Mouse (Mus musculus) intestine, embryonic 14.5 days (tissue): ENCODE measurements around the gene Mrpl18. TPM values are rescaled to one million over a fixed set of nuclear protein-coding genes. Genes with fewer than 3 reads are reported as not detected.
"Not testable (repeated sequence)": the region's sequence is repeated elsewhere in the genome, so short reads cannot be mapped to it uniquely, and the experiment has no call there.

ENCODE experiments used
- ATAC-seq: fragments of 200-750 bp; cut with Nextera tagmentation; replicated peaks from 2 replicates; pipeline ENCODE4 v1.8.0; 2017; ENCODE audit warnings: low read depth, moderate number of reproducible peaks, moderate TSS enrichment, moderate library complexity; ENCODE audit not compliant: low FRiP score, low TSS enrichment
- DNase-seq: peaks from one replicate; pipeline ENCODE4 v3.0.0-alpha.2; 2018; ENCODE audit warnings: low spot score
- H3K27ac ChIP-seq: fragments of 300-500 bp; sonication (generic); 2 replicates; pipeline ENCODE4 v1.5.1; 2014; ENCODE audit warnings: low read depth, mild to moderate bottlenecking, control low read depth
- H3K27me3 ChIP-seq: fragments of 300-500 bp; sonication (generic); replicated peaks from 2 replicates; pipeline ENCODE4 v1.6.1; 2014; ENCODE audit warnings: low read length, control low read depth; ENCODE audit not compliant: control insufficient read depth, insufficient read depth
- H3K36me3 ChIP-seq: fragments of 300-500 bp; sonication (generic); 2 replicates; pipeline ENCODE4 v1.6.1; 2014; ENCODE audit warnings: low read length, control low read depth; ENCODE audit not compliant: control insufficient read depth, insufficient read depth
- H3K4me1 ChIP-seq: fragments of 300-500 bp; sonication (generic); replicated peaks from 2 replicates; pipeline ENCODE4 v1.6.1; 2014; ENCODE audit warnings: low read length, control low read depth, mixed read lengths; ENCODE audit not compliant: control insufficient read depth, insufficient read depth
- H3K4me2 ChIP-seq: fragments of 300-500 bp; sonication (generic); 2 replicates; pipeline ENCODE4 v1.6.1; 2014; ENCODE audit warnings: low read length
- H3K4me3 ChIP-seq: fragments of 300-500 bp; sonication (generic); 2 replicates; pipeline ENCODE4 v1.5.1; 2014; ENCODE audit warnings: low read depth, low read length, control low read depth, mixed read lengths
- H3K9ac ChIP-seq: fragments of 300-500 bp; sonication (generic); 2 replicates; pipeline ENCODE4 v1.6.1; 2014; ENCODE audit warnings: mild to moderate bottlenecking, low read length
- H3K9me3 ChIP-seq: fragments of 300-500 bp; sonication (generic); 2 replicates; pipeline ENCODE4 v1.6.1; 2016; ENCODE audit warnings: low read length, control low read depth; ENCODE audit not compliant: control insufficient read depth
- whole genome bisulfite sequencing: fragments of 180-500 bp; shearing (Covaris S2); extraction: QIAGEN DNeasy Blood & Tissue Kit; methylation state at CpG from one replicate; pipeline ENCODE4 v1.1.7; 2014; 5-methylcytosine and 5-hydroxymethylcytosine counted together
- polyA plus RNA-seq: library from polyadenylated mRNA; unstranded; fragments of >200 nt; fragmentation: Nextera tagmentation; extraction: Ambion mirVana; gene quantifications from 2 replicates; pipeline ENCODE4 v1.2.1, GENCODE M21; 2014

Mrpl18 gene
- polyA plus RNA-seq, result 168 TPM in 2 replicates

- Histone ChIP-seq H3K4me3 (peak within 1 kb of the TSS; percentile 76), H3K27ac (peak within 1 kb of the TSS; percentile 79), H3K36me3 (peaks cover 59% of the 10 kb centered on the region), H3K4me2 (peak within 1 kb of the TSS; percentile 88), H3K9me3 (no peaks in the 10 kb centered on the region), H3K27me3 (no peaks in the 10 kb centered on the region), H3K4me1 (peaks cover 10% of the 10 kb centered on the region; the same call in 1 of the 2 replicates), H3K9ac (peak within 1 kb of the TSS; percentile 90)
- ATAC-seq (peak; percentile 99), DNase-seq (peak; percentile 96)
- WGBS, result under 1% methylated on average over 56 of the region's 56 CpGs
These were observed at the start of gene Mrpl18 for GRCm38 (mm10) chr17:12915881-12916583. Mrpl18 (minus strand) TSS chr17:12916345.

GRCm38 (mm10) chr17:12963476-12963875, 47.3 kb upstream of the Mrpl18 start:
- Histone ChIP-seq H3K4me3 (no peak overlapping the region), H3K9me3 (no peaks in the 10 kb centered on the region), H3K9ac (no peak overlapping the region), H3K27ac (no peak overlapping the region), H3K27me3 (no peaks in the 10 kb centered on the region), H3K4me2 (no peak overlapping the region), H3K4me1 (peaks cover 5% of the 10 kb centered on the region; the same call in 1 of the 2 replicates), H3K36me3 (peaks cover 34% of the 10 kb centered on the region)
- ATAC-seq, result no peak
- 75% methylated on average over 3 of the region's 3 CpGs for WGBS
- DNase-seq, result peak; percentile 33

GRCm38 (mm10) chr17:12960331-12960873, 44.3 kb upstream of the Mrpl18 start, which contains the start of gene Acat2:
Acat2 (minus strand) TSS chr17:12960747.
- ATAC-seq (peak; percentile 99), DNase-seq (peak; percentile 95)
- H3K4me1 ChIP-seq, result peaks cover 5% of the 10 kb centered on the region; the same call in 1 of the 2 replicates
- no peaks in the 10 kb centered on the region for H3K27me3 ChIP-seq
- peak within 1 kb of the TSS; percentile 35; the same call in 1 of the 2 replicates for H3K27ac ChIP-seq
- peak within 1 kb of the TSS; percentile 52 for H3K4me3 ChIP-seq
- WGBS, result under 1% methylated on average over 36 of the region's 42 CpGs
- H3K4me2 ChIP-seq, result peak within 1 kb of the TSS; percentile 63
- H3K9me3 ChIP-seq, result no peaks in the 10 kb centered on the region
- H3K36me3 ChIP-seq, result peaks cover 27% of the 10 kb centered on the region
- peak within 1 kb of the TSS; percentile 34 for H3K9ac ChIP-seq

- not testable (repeated sequence) for H3K27me3 ChIP-seq
- 45% methylated on average over 1 of the region's 2 CpGs for WGBS
These were observed 43.2 kb upstream of the Mrpl18 start for GRCm38 (mm10) chr17:12959377-12959776.

GRCm38 (mm10) chr17:12956664-12957063, 40.5 kb upstream of the Mrpl18 start:
- Histone ChIP-seq H3K9me3 (no peaks in the 10 kb centered on the region), H3K4me3 (no peak overlapping the region), H3K27me3 (no peaks in the 10 kb centered on the region), H3K4me1 (peaks cover 5% of the 10 kb centered on the region; the same call in 1 of the 2 replicates), H3K4me2 (no peak overlapping the region), H3K36me3 (peaks cover 45% of the 10 kb centered on the region), H3K9ac (no peak overlapping the region), H3K27ac (no peak overlapping the region)
- WGBS, result 94% methylated on average over 8 of the region's 8 CpGs
- no peak for ATAC-seq
- DNase-seq, result peak; percentile 28

More at GRCm38 (mm10) chr17:12959377-12959776, 43.2 kb upstream of the Mrpl18 start:
- H3K27ac ChIP-seq, H3K9ac ChIP-seq, H3K4me3 ChIP-seq, DNase-seq, H3K9me3 ChIP-seq, H3K4me1 ChIP-seq, ATAC-seq: not testable (repeated sequence)
- Histone ChIP-seq H3K4me2 (peak overlapping the region; percentile 33), H3K36me3 (peaks cover 26% of the 10 kb centered on the region)

- DNase-seq (no peak), ATAC-seq (no peak)
- Histone ChIP-seq H3K9ac (no peak overlapping the region), H3K4me1 (no peaks in the 10 kb centered on the region), H3K4me2 (no peak overlapping the region), H3K27ac (no peak overlapping the region), H3K27me3 (no peaks in the 10 kb centered on the region), H3K9me3 (no peaks in the 10 kb centered on the region), H3K4me3 (no peak overlapping the region), H3K36me3 (peaks cover 76% of the 10 kb centered on the region)
- WGBS, result 95% methylated on average over 5 of the region's 5 CpGs
These were observed 33.5 kb upstream of the Mrpl18 start for GRCm38 (mm10) chr17:12949669-12950068.

GRCm38 (mm10) chr17:12942459-12943162, 26.5 kb upstream of the Mrpl18 start:
- DNase-seq, result no peak
- H3K27ac ChIP-seq, result no peak overlapping the region
- 89% methylated on average over 6 of the region's 6 CpGs for WGBS
- H3K27me3 ChIP-seq, result no peaks in the 10 kb centered on the region
- ATAC-seq, result no peak
- no peaks in the 10 kb centered on the region for H3K4me1 ChIP-seq
- H3K9ac ChIP-seq, result no peak overlapping the region
- no peaks in the 10 kb centered on the region for H3K9me3 ChIP-seq
- no peak overlapping the region for H3K4me3 ChIP-seq
- H3K36me3 ChIP-seq, result peaks cover 44% of the 10 kb centered on the region
- H3K4me2 ChIP-seq, result no peak overlapping the region

GRCm38 (mm10) chr17:12941543-12942260, 25.6 kb upstream of the Mrpl18 start:
- no peaks in the 10 kb centered on the region for H3K4me1 ChIP-seq
- DNase-seq (no peak), ATAC-seq (no peak)
- no peak overlapping the region for H3K27ac ChIP-seq
- H3K27me3 ChIP-seq, result no peaks in the 10 kb centered on the region
- no peak overlapping the region for H3K9ac ChIP-seq
- H3K9me3 ChIP-seq, result no peaks in the 10 kb centered on the region
- peaks cover 39% of the 10 kb centered on the region for H3K36me3 ChIP-seq
- no peak overlapping the region for H3K4me3 ChIP-seq
- 79% methylated on average over 8 of the region's 8 CpGs for WGBS
- H3K4me2 ChIP-seq, result no peak overlapping the region
